Mouse (Mus musculus) lung, adult 2 months (tissue): ENCODE measurements at regions not wholly inside any gene's neighbourhood (a gene's known extent, or its start where the extent isn't known, plus 50 kb on each side); places are given as distances from the start of the nearest gene placed in this dataset.

ENCODE experiments used
- CTCF ChIP-seq: fragments of 200-500 bp; IDR thresholded peaks from 2 replicates; pipeline ENCODE4 v1.5.1; 2011; ENCODE audit warnings: mild to moderate bottlenecking, low read length, control low read depth; ENCODE audit not compliant: insufficient read depth
- POLR2A ChIP-seq: fragments of 200-500 bp; IDR thresholded peaks from 2 replicates; pipeline ENCODE4 v1.6.1; 2011; ENCODE audit warnings: low read depth, mild to moderate bottlenecking, control low read depth, low read length, borderline replicate concordance; ENCODE audit errors: extremely low read depth

GRCm38 (mm10) chr4:127419062-127419785 lies 61.2 kb upstream of the Gjb5 start:
- TF ChIP-seq CTCF (no peak), POLR2A (no peak)
